Mouse (Mus musculus) lung, postnatal 0 days (tissue): Measurements from ENCODE around the gene Hist1h3a.

Experiments used
- CTCF ChIP-seq: IDR thresholded peaks from 2 replicates; pipeline ENCODE4 v1.5.1; 2016; ENCODE audit warnings: antibody characterized with exemption, mild to moderate bottlenecking
- EP300 ChIP-seq: IDR thresholded peaks from 2 replicates; pipeline ENCODE4 v1.6.1; 2016; ENCODE audit warnings: antibody characterized with exemption, mild to moderate bottlenecking, control low read depth

GRCm38 (mm10) chr13:23753314-23754078 is 8.7 kb downstream of the Hist1h3a start:
- TF ChIP-seq CTCF, result no peak
- TF ChIP-seq EP300, result no peak
